Mouse (Mus musculus) kidney, postnatal 10 days (tissue): ENCODE data around the gene Mllt11.

ENCODE experiments used
- DNase-seq: peaks from one replicate; pipeline ENCODE4 v3.0.0; 2021; ENCODE audit warnings: mixed read lengths

The Mllt11 gene

GRCm38 (mm10) chr3:95231298-95232221, at the start of gene Mllt11:
Gene Mllt11, minus strand, starts transcription at chr3:95232171.
- peak; percentile 52 for DNase-seq

DNA sequence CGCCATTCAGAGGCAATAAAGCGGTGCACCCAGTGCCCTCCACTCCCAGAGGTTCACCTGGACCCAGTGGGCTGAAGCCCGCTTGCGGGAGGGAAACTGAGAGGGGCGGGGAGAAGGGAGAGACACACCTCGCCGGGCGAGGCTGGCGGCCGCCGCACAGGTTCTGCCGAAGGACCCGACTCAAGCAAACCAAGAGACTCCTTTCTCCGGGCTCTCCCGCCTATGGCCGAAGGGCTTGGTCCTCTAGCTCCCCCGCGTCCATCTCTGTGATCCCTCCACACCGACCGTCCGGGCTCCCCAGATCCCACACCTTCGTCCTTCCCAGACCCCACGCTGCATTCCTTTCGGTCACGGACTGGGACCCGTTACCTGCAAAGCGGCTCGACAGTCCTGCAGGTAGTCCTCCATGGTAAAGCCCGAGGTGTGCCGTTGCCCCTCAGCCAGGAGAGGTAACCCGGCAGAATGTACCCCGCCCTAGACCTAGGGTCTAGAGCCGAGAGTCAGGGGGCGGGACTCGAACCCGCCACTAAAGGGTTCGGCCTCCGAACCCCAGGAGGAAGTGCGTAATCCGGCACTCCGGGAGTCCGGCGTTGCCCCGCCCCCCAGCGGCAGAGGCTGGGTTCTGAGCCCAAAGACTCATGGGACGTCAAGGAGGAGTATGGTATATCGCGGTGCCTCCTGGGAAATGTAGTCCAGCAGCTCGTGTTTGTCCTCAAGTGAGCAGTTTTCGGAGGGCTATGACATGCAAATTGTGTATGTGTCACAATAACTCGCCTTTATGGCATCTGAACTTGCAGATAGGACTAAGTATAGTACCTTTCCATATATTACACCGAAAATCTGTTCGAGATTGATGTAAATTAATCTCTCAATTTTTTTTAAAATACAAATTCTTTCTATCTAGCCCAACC, 49.5 kb upstream of the Mllt11 start, which contains the start of the genes Mindy1 and Prune1:
TSS of gene Mindy1 (plus strand) at position 130 of the 911 bp plus-strand sequence.
TSS of gene Prune1 (minus strand) at position 861 of the 911 bp plus-strand sequence.
- DNase-seq: peak; percentile 100

GRCm38 (mm10) chr3:95280747-95281146, 48.8 kb upstream of the Mllt11 start:
- DNase-seq: peak; percentile 59

DNA sequence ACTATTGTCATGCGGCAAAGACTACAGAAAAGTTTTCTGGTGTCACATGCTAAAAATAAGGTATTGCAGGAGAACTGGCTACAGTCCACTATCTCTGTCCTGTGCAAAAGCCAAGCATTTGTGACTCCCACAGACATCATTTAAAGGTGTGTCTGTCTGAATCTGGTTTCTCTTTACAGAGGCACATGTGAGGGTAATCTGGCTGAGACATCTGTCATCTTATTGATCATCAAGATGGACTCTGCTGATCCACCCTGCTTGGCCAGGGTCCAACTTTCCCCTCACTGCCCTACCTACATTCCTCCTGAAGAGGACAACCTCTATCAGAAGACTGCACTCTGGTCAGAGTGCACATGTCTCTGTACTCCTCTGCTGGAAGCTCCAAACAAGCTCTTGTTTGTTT, 45.2 kb upstream of the Mllt11 start:
- peak; percentile 53 for DNase-seq

DNA sequence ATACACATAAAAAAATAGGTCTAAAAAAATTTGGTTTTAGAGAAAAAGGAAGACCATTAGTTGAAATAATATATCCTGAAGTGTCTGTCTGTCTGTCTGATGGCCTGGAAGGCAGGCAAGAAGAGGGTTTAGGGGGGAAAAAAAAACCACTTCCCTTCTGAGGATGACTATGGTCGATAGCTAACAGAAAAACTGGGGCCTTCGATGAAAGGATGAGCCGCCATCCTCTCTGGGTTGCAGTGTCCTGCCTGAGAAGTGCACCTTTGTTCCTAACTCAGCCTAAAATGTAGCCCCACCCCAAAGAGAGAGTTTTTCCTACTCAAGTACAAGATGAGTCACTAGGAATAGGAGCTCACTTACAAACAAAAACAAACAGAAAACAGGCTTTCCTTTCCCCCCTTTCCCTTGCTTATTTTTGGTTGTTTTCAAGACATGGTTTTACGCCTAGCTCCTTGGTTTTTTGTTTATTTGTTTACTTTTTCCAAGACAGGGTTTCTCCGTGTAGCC, 44.5 kb upstream of the Mllt11 start:
- DNase-seq: no peak

- DNase-seq: no peak
Measured at GRCm38 (mm10) chr3:95275161-95275560, 43.2 kb upstream of the Mllt11 start.

DNA sequence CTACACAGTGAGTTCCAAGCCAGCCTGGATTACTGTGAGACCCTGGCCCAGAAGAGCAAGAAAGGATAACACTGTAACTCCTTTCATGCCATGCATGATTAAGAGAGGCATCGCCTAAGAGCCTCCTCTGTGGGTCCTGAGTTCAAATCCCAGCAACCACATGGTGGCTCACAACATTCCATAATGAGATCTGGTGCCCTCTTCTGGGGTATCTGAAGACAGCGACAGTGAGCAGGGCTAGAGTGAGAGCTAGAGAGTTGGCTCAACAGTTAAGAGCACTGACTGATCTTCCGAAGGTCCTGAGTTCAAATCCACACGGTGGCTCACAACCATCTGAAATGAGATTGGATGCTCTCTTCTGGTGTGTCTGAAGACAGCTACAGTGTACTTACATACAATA, 42.5 kb upstream of the Mllt11 start:
- DNase-seq: no peak

DNA sequence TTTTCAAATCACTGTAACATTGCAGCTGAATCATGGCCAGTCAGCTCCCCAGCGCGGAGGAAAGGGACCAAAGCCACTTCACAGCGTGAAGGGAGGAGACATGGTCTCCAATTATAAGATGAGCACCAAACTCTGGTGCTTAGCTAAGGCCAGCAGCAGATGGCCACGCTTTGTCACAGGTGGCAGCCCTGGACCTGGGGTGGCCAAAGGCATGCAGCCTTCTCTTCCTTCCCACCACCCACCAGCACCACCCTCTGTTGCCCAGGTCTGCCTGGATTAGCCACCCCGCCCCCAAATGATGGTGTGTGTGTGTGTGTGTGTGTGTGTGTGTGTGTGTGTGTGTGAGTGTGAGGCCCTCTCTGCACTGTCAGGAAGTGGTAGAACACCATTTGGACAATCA, 41.5 kb upstream of the Mllt11 start:
- no peak for DNase-seq

DNA sequence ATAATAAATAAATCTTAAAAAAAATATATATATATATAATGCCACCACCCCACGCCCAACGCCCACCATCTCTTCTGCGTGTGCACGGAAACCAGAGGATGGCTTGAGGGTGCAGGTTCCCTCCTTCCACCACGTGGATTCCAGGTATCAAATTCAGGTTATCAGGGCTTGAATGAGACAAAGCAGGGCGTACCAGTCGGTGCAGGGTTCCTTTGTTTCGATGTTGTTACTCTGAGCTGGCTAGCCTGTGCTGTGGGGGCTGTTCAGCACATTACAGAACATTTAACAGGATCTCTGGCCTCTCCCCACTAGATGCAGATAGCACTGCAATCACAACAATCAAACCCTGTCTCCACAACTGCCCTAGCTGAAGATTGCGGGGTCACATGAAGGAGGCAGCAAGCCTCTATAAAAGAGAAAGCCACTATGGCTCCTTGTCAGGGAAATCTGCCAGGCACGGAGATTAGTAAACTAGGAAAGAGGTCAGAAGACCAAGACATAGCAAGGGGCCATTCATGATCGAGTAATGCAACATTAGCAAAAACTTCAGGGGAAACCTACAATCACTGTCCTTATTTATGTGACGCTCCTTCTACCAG, 38.9 kb upstream of the Mllt11 start:
- DNase-seq: no peak

GRCm38 (mm10) chr3:95269789-95270188, 37.8 kb upstream of the Mllt11 start:
- DNase-seq: no peak

GRCm38 (mm10) chr3:95267855-95268254, 35.9 kb upstream of the Mllt11 start:
- DNase-seq: no peak

- no peak for DNase-seq
Measured at GRCm38 (mm10) chr3:95266052-95266451, 34.1 kb upstream of the Mllt11 start.

DNA sequence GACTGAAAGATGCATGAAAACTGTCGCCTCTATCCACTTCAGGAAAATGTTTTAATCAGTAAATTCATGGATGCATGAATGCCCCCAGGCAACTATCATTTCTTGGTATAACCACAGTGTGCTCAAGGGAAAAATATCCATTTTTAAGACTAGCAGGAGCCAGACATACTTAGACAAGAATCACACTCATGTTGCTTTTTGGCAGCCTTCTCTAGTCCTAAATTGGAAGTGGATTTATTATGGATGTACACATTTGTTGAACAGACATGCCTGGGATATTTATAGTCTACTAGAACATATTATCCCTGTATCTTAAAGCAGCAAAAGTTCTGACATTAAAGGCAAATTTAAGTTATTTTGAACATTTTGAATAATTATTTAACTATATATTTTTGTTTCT, 32.8 kb upstream of the Mllt11 start:
- DNase-seq: no peak

DNA sequence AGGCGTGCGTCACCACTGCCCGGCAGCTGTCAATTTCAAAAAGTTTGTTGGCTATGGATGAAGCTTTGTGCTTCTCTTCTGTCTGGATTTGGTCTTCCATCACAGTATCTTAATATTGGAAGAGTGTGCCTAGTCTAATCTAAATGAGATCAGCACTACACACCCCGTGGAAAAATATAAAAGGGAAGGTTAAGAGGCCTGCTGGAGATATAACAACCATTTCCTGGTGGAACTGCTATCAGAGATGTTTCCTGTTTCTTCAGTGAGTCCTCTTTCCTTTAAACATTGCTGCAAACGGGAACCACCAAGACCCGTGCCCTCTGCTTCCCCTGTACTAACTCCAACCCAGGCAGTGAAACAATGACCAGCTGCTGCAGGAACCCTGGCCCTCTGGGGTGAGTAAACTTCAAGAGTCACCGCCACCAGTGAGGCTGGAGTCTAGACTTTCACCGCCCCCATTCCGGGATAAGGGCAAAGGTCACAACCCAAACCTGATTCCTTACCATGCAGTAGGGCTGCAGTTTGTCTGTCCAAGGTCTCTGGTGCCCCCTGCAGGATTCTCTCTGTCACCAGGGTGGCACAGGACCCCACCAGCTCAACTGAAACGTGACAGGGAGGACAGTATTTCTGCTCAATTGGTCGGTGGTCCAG, 31.2 kb upstream of the Mllt11 start:
- peak; percentile 90 for DNase-seq

DNA sequence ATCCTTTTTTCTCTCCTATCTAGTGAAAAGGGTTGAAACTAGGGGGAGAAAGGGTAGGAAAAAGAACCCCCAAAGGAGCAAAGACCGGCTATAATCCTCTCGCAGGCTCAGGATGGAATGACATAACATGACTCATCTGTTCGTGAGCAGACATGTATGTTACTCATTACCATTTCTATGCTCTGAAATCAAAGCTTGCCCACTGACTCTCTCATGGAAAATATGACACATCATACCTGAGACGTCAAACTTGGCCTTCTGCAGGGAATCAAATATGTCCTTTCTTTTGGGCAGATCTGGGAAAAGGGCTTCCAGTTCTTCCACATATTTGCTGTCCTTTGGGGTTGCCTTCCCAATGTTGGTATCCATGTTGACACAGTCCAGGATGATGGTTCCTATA, 30.0 kb upstream of the Mllt11 start:
- no peak for DNase-seq

DNA sequence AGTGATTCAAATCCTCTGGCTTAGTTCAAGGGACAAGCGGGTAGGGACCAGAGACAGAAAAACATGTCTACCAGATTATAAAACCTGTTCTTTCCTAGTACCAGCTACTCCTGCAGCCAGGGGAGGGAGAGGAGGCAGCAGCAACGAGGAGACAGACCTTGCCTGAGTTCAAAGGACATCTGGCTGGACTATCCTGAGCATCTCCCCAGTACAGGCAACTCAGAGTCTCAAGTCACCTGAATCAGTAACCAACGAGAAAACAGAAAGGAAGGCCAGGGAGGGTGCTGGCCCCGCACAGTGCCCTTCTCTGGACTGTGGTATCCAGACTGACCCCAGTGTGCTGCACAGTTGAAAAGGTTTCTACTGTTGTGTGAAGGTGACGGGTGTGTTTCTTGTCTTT, 25.0 kb upstream of the Mllt11 start:
- no peak for DNase-seq

- no peak for DNase-seq
Measured at GRCm38 (mm10) chr3:95250783-95251424, 18.9 kb upstream of the Mllt11 start, which contains the start of gene Bnipl. Gene Bnipl, minus strand, starts transcription at chr3:95251193.

DNA sequence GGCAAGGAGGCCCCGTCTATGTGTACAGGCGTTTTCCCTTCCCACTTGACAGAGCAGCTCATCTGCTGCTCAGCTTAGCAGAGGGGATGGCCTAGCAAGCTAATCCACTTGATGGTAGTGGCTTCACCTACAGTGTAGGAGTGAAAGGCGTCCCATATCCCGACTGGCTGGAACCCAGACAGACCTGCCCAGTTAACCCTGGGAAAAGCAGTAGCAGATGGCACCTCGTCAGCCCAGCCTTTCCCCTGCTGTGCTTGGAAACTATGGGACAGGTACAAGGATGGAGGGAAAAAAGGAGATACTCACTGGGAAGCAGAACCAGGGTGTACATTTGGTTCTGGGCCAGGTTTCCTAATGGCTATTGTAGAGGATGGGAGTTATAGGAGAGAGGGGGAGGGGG, 18.4 kb upstream of the Mllt11 start:
- DNase-seq: no peak

DNA sequence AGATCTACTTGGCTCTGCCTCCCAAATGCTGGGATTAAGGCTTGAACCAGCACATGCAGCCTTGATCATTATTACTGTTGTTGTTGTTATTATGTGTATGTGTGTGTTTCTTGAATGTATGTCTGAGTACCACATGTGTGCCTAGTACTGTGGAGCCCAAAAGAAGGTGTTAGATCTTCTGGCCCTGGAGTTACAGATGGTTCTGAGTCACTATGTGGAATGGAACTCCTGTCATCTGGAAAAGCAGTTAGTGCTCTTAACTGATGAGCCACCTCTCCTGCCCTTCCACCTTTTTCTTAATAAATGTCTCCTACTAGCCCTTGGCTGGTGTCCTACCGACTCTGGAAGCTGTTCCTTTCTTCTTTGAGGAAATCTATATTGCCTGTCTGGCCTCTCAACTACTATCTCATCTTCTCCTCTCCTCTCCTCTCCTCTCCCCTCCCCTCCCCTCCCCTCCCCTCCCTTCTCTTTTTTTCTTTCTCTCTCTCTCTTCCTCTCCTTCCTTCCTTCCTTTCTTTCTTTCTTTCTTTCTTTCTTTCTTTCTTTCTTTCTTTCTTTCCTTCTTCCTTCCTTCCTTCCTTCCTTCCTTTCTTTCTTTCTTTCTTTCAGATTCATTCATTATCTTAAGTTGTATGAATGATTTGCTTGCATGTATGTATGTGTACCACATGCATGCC, 15.8 kb upstream of the Mllt11 start:
- DNase-seq: no peak

DNA sequence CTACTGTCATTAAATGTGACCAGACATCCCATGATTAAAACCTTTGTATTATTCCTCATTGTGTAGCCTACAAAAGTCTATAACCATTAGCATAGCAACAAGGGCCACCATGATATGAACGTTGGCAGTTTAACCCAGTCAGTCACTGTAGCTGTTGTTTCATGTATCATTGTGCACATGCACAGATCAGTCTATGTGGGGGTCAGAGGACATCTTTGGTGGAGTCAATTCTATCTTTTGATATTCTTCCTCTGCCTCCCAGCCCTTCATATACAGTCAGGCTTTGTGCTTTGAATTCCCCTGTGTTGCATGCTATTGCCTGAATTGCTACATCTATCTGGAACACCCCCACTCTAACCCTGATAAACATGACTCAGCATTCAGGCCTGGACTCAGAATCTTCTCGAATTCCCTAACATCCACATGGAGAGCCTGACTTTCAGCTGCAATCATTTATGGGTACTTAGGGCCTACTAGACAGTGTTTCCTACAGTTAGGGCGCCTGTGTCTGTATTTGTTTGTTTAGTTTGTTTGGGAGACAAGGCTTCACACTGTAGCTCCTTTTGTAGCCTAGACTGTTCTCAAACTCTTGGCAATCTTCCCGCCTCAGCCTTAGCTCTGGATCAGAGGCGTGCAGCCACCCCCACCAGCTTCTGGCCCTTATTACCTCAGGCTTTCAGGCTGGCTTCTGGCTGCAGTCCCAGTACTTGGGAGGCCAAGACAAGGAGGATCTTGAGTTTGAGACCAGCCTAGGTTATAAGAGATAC, 14.7 kb upstream of the Mllt11 start:
- DNase-seq: peak; percentile 60
